Mouse (Mus musculus) erythroblast, embryonic 14.5 days (primary cell): Measurements from ENCODE around the gene Zbtb14.

Source experiments
- GATA1 ChIP-seq: IDR thresholded peaks from 2 replicates; pipeline ENCODE4 v1.6.1; 2012; ENCODE audit warnings: low read length, inconsistent platforms, mixed read lengths
- TAL1 ChIP-seq: IDR thresholded peaks from 3 replicates; pipeline ENCODE4 v1.6.1; 2012; ENCODE audit warnings: low read length, inconsistent platforms, mixed read lengths

GRCm38 (mm10) chr17:69439571-69440480 lies 57.0 kb downstream of the Zbtb14 start:
- TF ChIP-seq TAL1 (no peak), GATA1 (no peak)
